Mouse (Mus musculus) CH12.LX (cell line): ENCODE data around the gene Mamstr. TPM values are rescaled to one million over a fixed set of nuclear protein-coding genes. Genes with fewer than 3 reads are reported as not detected.
A peak's percentile ranks its signal among the peaks of the same experiment; 100 is the strongest.

ENCODE experiments used
- DNase-seq: peaks from one replicate; pipeline ENCODE4 v3.0.0-alpha.2; 2013; ENCODE audit errors: extremely low read depth
- H3K27ac ChIP-seq: 2 replicates; pipeline ENCODE4 v1.5.1; 2012; ENCODE audit warnings: low read depth, mild to moderate bottlenecking, control low read depth, moderate library complexity; ENCODE audit not compliant: insufficient read depth
- H3K27me3 ChIP-seq: replicated peaks from 2 replicates; pipeline ENCODE3; 2012; ENCODE audit warnings: inconsistent platforms
- H3K36me3 ChIP-seq, 2 experiments: replicated peaks in 1 of 2; 2 replicates each; pipeline versions ENCODE3 to v1.6.1; 2012; ENCODE audit warnings: inconsistent platforms in 1 of 2, low read length in 1 of 2, mild to moderate bottlenecking in 1 of 2, mixed read lengths in 1 of 2, moderate library complexity in 1 of 2; ENCODE audit not compliant: control insufficient read depth in 1 of 2, insufficient read depth in 1 of 2
- H3K4me1 ChIP-seq, 2 experiments: 2 replicates each; pipeline ENCODE4 v1.6.1; 2012; ENCODE audit warnings: inconsistent platforms in 1 of 2, moderate library complexity in 1 of 2; ENCODE audit not compliant: insufficient read depth in 2 of 2, control insufficient read depth in 1 of 2
- H3K4me2 ChIP-seq: 2 replicates; pipeline ENCODE4 v1.6.1; 2012; ENCODE audit warnings: low read depth, mild to moderate bottlenecking, control low read depth; ENCODE audit not compliant: poor library complexity, insufficient read depth, severe bottlenecking
- H3K4me3 ChIP-seq, 3 experiments: fragments of 150-350 bp in 1 of 3; sonication (generic) in 1 of 3; replicated peaks in 1 of 3; 2 replicates each; pipeline versions ENCODE3 to v1.5.1; 2011 to 2012; ENCODE audit warnings: low read depth in 2 of 3, low read length in 2 of 3, mild to moderate bottlenecking in 2 of 3, moderate library complexity in 2 of 3, control low read depth in 1 of 3, improper control_type of control experiment in 1 of 3, inconsistent platforms in 1 of 3, mixed read lengths in 1 of 3; ENCODE audit not compliant: poor library complexity in 1 of 3
- H3K79me2 ChIP-seq: replicated peaks from 2 replicates; pipeline ENCODE4 v1.6.1; 2012; ENCODE audit warnings: mild to moderate bottlenecking, moderate library complexity; ENCODE audit not compliant: control insufficient read depth, poor library complexity, insufficient read depth, severe bottlenecking; ENCODE audit errors: extremely low read depth
- H3K9ac ChIP-seq: 2 replicates; pipeline ENCODE4 v1.6.1; 2012; ENCODE audit warnings: low read depth, mild to moderate bottlenecking, control low read depth, moderate library complexity; ENCODE audit not compliant: insufficient read depth
- H3K9me3 ChIP-seq: replicated peaks from 2 replicates; pipeline ENCODE3; 2012; ENCODE audit warnings: low read length, inconsistent platforms, mixed read lengths
- BHLHE40 ChIP-seq: IDR thresholded peaks from 2 replicates; pipeline ENCODE4 v1.6.1; 2011; ENCODE audit warnings: mild to moderate bottlenecking, low read depth, low read length, improper control_type of control experiment
- CHD1 ChIP-seq: IDR thresholded peaks from 2 replicates; pipeline ENCODE4 v1.6.1; 2012; ENCODE audit warnings: low read depth, low read length, improper control_type of control experiment, inconsistent platforms
- CHD2 ChIP-seq: IDR thresholded peaks from 2 replicates; pipeline ENCODE4 v1.6.1; 2011; ENCODE audit warnings: low read length, improper control_type of control experiment
- CTCF ChIP-seq, 2 experiments: IDR thresholded peaks in 1 of 2; conservative IDR thresholded peaks in 1 of 2; 2 replicates each; pipeline ENCODE4 v1.5.1; 2011 to 2012; ENCODE audit warnings: low read depth in 2 of 2, low read length in 2 of 2, improper control_type of control experiment in 1 of 2, inconsistent platforms in 1 of 2, mild to moderate bottlenecking in 1 of 2, moderate library complexity in 1 of 2
- E2F4 ChIP-seq: IDR thresholded peaks from 2 replicates; pipeline ENCODE4 v1.6.1; 2011; ENCODE audit warnings: low read depth, low read length, improper control_type of control experiment; ENCODE audit not compliant: insufficient replicate concordance
- ELF1 ChIP-seq: IDR thresholded peaks from 2 replicates; pipeline ENCODE4 v1.6.1; 2014; ENCODE audit warnings: low read depth, mild to moderate bottlenecking, inconsistent platforms, low read length, improper control_type of control experiment
- EP300 ChIP-seq: IDR thresholded peaks from 2 replicates; pipeline ENCODE4 v1.6.1; 2011; ENCODE audit warnings: low read length, improper control_type of control experiment
- ETS1 ChIP-seq: conservative IDR thresholded peaks from 2 replicates; pipeline ENCODE4 v1.6.1; 2012; ENCODE audit warnings: low read depth, mild to moderate bottlenecking, inconsistent platforms, low read length, improper control_type of control experiment, moderate library complexity
- GABPA ChIP-seq: IDR thresholded peaks from 2 replicates; pipeline ENCODE4 v1.6.1; 2012; ENCODE audit warnings: low read depth, low read length, improper control_type of control experiment, inconsistent platforms; ENCODE audit not compliant: insufficient replicate concordance
- HCFC1 ChIP-seq: IDR thresholded peaks from 2 replicates; pipeline ENCODE4 v1.6.1; 2012; ENCODE audit warnings: low read depth, mild to moderate bottlenecking, inconsistent platforms, low read length, improper control_type of control experiment
- IRF4 ChIP-seq: IDR thresholded peaks from 2 replicates; pipeline ENCODE4 v1.6.1; 2014; ENCODE audit warnings: low read depth, mild to moderate bottlenecking, inconsistent platforms, low read length, improper control_type of control experiment
- JUN ChIP-seq: IDR thresholded peaks from 2 replicates; pipeline ENCODE4 v1.6.1; 2011; ENCODE audit warnings: low read depth, mild to moderate bottlenecking, low read length, improper control_type of control experiment, moderate library complexity; ENCODE audit not compliant: insufficient read depth
- JUND ChIP-seq: conservative IDR thresholded peaks from 2 replicates; pipeline ENCODE4 v1.6.1; 2011; ENCODE audit warnings: low read depth, low read length, improper control_type of control experiment
- KAT2A ChIP-seq: IDR thresholded peaks from 2 replicates; pipeline ENCODE4 v1.6.1; 2012; ENCODE audit warnings: low read length, improper control_type of control experiment, inconsistent platforms; ENCODE audit not compliant: insufficient replicate concordance
- MAFK ChIP-seq: IDR thresholded peaks from 2 replicates; pipeline ENCODE4 v1.6.1; 2011; ENCODE audit warnings: low read length, improper control_type of control experiment; ENCODE audit not compliant: insufficient replicate concordance
- MAX ChIP-seq: IDR thresholded peaks from 2 replicates; pipeline ENCODE4 v1.6.1; 2011; ENCODE audit warnings: low read length, improper control_type of control experiment
- MAZ ChIP-seq: IDR thresholded peaks from 2 replicates; pipeline ENCODE4 v1.6.1; 2012; ENCODE audit warnings: low read depth, mild to moderate bottlenecking, inconsistent platforms, low read length, improper control_type of control experiment, moderate library complexity
- MEF2A ChIP-seq: IDR thresholded peaks from 2 replicates; pipeline ENCODE4 v1.6.1; 2014; ENCODE audit warnings: low read depth, mild to moderate bottlenecking, inconsistent platforms, low read length, improper control_type of control experiment, borderline replicate concordance
- MXI1 ChIP-seq: IDR thresholded peaks from 2 replicates; pipeline ENCODE4 v1.6.1; 2011; ENCODE audit warnings: mild to moderate bottlenecking, low read depth, low read length, improper control_type of control experiment
- MYC ChIP-seq: IDR thresholded peaks from 2 replicates; pipeline ENCODE4 v1.6.1; 2011; ENCODE audit warnings: low read depth, mild to moderate bottlenecking, improper control_type of control experiment, low read length
- NELFE ChIP-seq: IDR thresholded peaks from 2 replicates; pipeline ENCODE4 v1.6.1; 2011; ENCODE audit warnings: low read depth, low read length, improper control_type of control experiment
- NRF1 ChIP-seq: IDR thresholded peaks from 2 replicates; pipeline ENCODE4 v1.6.1; 2014; ENCODE audit warnings: low read depth, mild to moderate bottlenecking, inconsistent platforms, low read length, improper control_type of control experiment, moderate library complexity
- PAX5 ChIP-seq: IDR thresholded peaks from 2 replicates; pipeline ENCODE4 v1.6.1; 2012; ENCODE audit warnings: low read length, inconsistent platforms, mixed read lengths
- RAD21 ChIP-seq: IDR thresholded peaks from 2 replicates; pipeline ENCODE4 v1.6.1; 2011; ENCODE audit warnings: low read depth, mild to moderate bottlenecking, low read length, improper control_type of control experiment, moderate library complexity
- RCOR1 ChIP-seq: conservative IDR thresholded peaks from 2 replicates; pipeline ENCODE4 v1.6.1; 2012; ENCODE audit warnings: low read depth, mild to moderate bottlenecking, inconsistent platforms, low read length, improper control_type of control experiment
- SIN3A ChIP-seq: IDR thresholded peaks from 2 replicates; pipeline ENCODE4 v1.6.1; 2012; ENCODE audit warnings: low read length, improper control_type of control experiment, inconsistent platforms
- SMC3 ChIP-seq: IDR thresholded peaks from 2 replicates; pipeline ENCODE4 v1.6.1; 2011; ENCODE audit warnings: low read depth, low read length, improper control_type of control experiment
- TBP ChIP-seq: conservative IDR thresholded peaks from 2 replicates; pipeline ENCODE4 v1.6.1; 2011; ENCODE audit warnings: low read depth, low read length, improper control_type of control experiment
- TCF12 ChIP-seq: IDR thresholded peaks from 2 replicates; pipeline ENCODE4 v1.6.1; 2014; ENCODE audit warnings: low read depth, mild to moderate bottlenecking, inconsistent platforms, low read length, improper control_type of control experiment
- UBTF ChIP-seq: IDR thresholded peaks from 2 replicates; pipeline ENCODE4 v1.6.1; 2012; ENCODE audit warnings: low read depth, mild to moderate bottlenecking, inconsistent platforms, low read length, improper control_type of control experiment, moderate library complexity
- USF1 ChIP-seq: IDR thresholded peaks from 2 replicates; pipeline ENCODE4 v1.6.1; 2014; ENCODE audit warnings: low read depth, mild to moderate bottlenecking, inconsistent platforms, low read length, improper control_type of control experiment
- ZC3H11A ChIP-seq: IDR thresholded peaks from 2 replicates; pipeline ENCODE4 v1.6.1; 2012; ENCODE audit warnings: low read depth, mild to moderate bottlenecking, inconsistent platforms, low read length, improper control_type of control experiment
- ZKSCAN1 ChIP-seq: IDR thresholded peaks from 2 replicates; pipeline ENCODE4 v1.6.1; 2012; ENCODE audit warnings: low read depth, inconsistent platforms, low read length, improper control_type of control experiment, borderline replicate concordance
- ZMIZ1 ChIP-seq: IDR thresholded peaks from 2 replicates; pipeline ENCODE4 v1.6.1; 2012; ENCODE audit warnings: low read depth, mild to moderate bottlenecking, inconsistent platforms, low read length, improper control_type of control experiment
- ZNF384 ChIP-seq: IDR thresholded peaks from 2 replicates; pipeline ENCODE4 v1.6.1; 2012; ENCODE audit warnings: low read depth, low read length, improper control_type of control experiment, inconsistent platforms
- dilution Hi-C: fragments of 300-500 bp; cut with MboI; formaldehyde crosslinking; loops from 2 replicates; pipeline ENCODE4 v1.14.3; 2020; ENCODE audit warnings: low sequenced_read_pairs; ENCODE audit not compliant: extremely low pct_unique_long_range_greater_than_20kb, extremely low pct_ligation_motif_present
- in situ Hi-C: fragments of 300-500 bp; cut with MboI; formaldehyde crosslinking; loops from 3 replicates; pipeline ENCODE4 v1.14.3; 2019; ENCODE audit warnings: low sequenced_read_pairs, low pct_ligation_motif_present, low pct_unique_long_range_greater_than_20kb, mixed read lengths
- polyA plus RNA-seq: library from polyadenylated mRNA; unstranded; fragments of >175 nt; gene quantifications from 2 replicates; pipeline ENCODE4 v1.2.1, GENCODE M21; 2012; ENCODE audit warnings: low read depth; ENCODE audit not compliant: insufficient read length
- total RNA-seq, 2 experiments: library from RNA; depleted of rRNA; stranded (reverse); fragments of 300-350 nt in 1 of 2; fragments of >200 nt in 1 of 2; gene quantifications; 2 replicates each; pipeline ENCODE4 v1.2.3; 2012 to 2014

Mamstr gene
- total and polyA plus RNA-seq, 3 experiments: 0.17 to 0.31 TPM; not detected in 1

GRCm38 (mm10) chr7:45644872-45645590, 5.3 kb downstream of the Mamstr start (continued):
- no peak for TF ChIP-seq ELF1
- 0 out of 2 replicates have a peak, but pooled peaks have one; percentile 56 for TF ChIP-seq MAZ
- TF ChIP-seq SMC3: no peak
- no peak for TF ChIP-seq TBP
- no peak for TF ChIP-seq MAFK

- H3K79me2 ChIP-seq: no peaks in the 10 kb centered on the region
- no peaks in the 10 kb centered on the region for H3K9me3 ChIP-seq
- H3K4me3 ChIP-seq: no peak overlapping the region
- H3K27ac ChIP-seq: peak overlapping the region; percentile 39; the same call in 1 of the 2 replicates
- peak; percentile 61 for DNase-seq
- H3K4me1 ChIP-seq: peaks cover 33 to 70% of the 10 kb centered on the region in 2 experiments
- H3K36me3 ChIP-seq: no peaks in the 10 kb centered on the region
- dilution Hi-C loops: no loop called here
- in situ Hi-C loops: no loop called here
- H3K27me3 ChIP-seq: no peaks in the 10 kb centered on the region
- 0 out of 2 replicates have a peak overlapping the region, but pooled peaks have one; percentile 30 for H3K9ac ChIP-seq
- peak overlapping the region; percentile 50; the same call in 1 of the 2 replicates for H3K4me2 ChIP-seq
- TF ChIP-seq CHD2: peak; percentile 34; the same call in 1 of the 2 replicates
- TF ChIP-seq PAX5: no peak
- no peak for TF ChIP-seq ZNF384
- no peak for TF ChIP-seq JUN
- no peak for TF ChIP-seq NELFE
- peak; percentile 38; the same call in 1 of the 2 replicates for TF ChIP-seq TCF12
- no peak for TF ChIP-seq ZC3H11A
- TF ChIP-seq MAZ: no peak
- TF ChIP-seq HCFC1: no peak
- no peak for TF ChIP-seq GABPA
- TF ChIP-seq MAX: peak; percentile 15; the same call in 1 of the 2 replicates
- TF ChIP-seq KAT2A: no peak
- TF ChIP-seq MYC: no peak
- no peak for TF ChIP-seq E2F4
- TF ChIP-seq IRF4: no peak
- peak; percentile 47; the same call in 1 of the 2 replicates for TF ChIP-seq ETS1
- no peak for TF ChIP-seq ZMIZ1
- no peak for TF ChIP-seq EP300
- TF ChIP-seq CHD1: no peak
- no peak for TF ChIP-seq JUND
- no peak for TF ChIP-seq RAD21
- TF ChIP-seq MXI1: no peak
- TF ChIP-seq MEF2A: no peak
- no peak for TF ChIP-seq ZKSCAN1
- peak; percentile 83 for TF ChIP-seq BHLHE40
- no peak for TF ChIP-seq RCOR1
- no peak for TF ChIP-seq SMC3
- no peak for TF ChIP-seq SIN3A
- TF ChIP-seq ELF1: 0 out of 2 replicates have a peak, but pooled peaks have one; percentile 22
- TF ChIP-seq CTCF (conservative IDR thresholded peaks at IDR 0.05 in 1 of 2, IDR thresholded peaks at IDR 0.05 in 1 of 2; ENCODE audit: low read depth in 2 of 2, low read length in 2 of 2): no peak
- no peak for TF ChIP-seq UBTF
- TF ChIP-seq TBP: no peak
- no peak for TF ChIP-seq NRF1
- TF ChIP-seq MAFK: no peak
- no peak for TF ChIP-seq USF1
Observed at GRCm38 (mm10) chr7:45645591-45645971, 5.8 kb downstream of the Mamstr start.
